Mouse (Mus musculus): Measurements from ENCODE around the gene Heatr4.

DNA sequence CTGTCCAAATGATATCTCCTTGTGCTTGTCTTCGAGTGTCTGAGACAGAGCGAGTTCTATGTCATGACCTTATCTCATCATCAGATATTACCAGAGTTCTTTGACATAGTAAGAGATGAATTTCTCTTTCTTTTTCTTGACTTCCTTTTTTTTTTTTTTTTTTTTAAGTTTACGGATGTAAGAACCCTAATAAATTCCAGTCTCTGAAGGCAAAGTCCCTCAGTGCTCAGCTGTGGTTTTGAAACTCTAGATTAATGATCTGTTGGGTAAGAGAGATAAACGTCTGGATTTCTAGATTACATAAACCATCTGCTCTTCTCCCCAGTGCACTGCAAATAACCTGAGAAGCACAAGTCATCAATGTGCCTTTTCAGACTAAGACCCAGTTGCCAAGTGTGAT lies 49.5 kb upstream of the Heatr4 start:
- no peak for TF ChIP-seq CTCF (IDR thresholded peaks at IDR 0.05)
- TF ChIP-seq EP300 (IDR thresholded peaks at IDR 0.05), result no peak

Data from lung, postnatal 0 days (tissue).